Mouse (Mus musculus): Measurements from ENCODE around the gene Mtcl1.

- TF ChIP-seq CTCF (IDR thresholded peaks at IDR 0.05) (peak; percentile 59), EP300 (IDR thresholded peaks at IDR 0.05) (no peak)
Observed at GRCm38 (mm10) chr17:66448421-66449405, 837 bp downstream of the Mtcl1 start.

All from lung, postnatal 0 days (tissue).